Mouse (Mus musculus) 416B (cell line): ENCODE results near the gene Vapb.
"Not testable (repeated sequence)": the region's sequence is repeated elsewhere in the genome, so short reads cannot be mapped to it uniquely, and the experiment has no call there.

Source experiments
- DNase-seq: peaks from one replicate; pipeline ENCODE4 v3.0.0; 2011; ENCODE audit warnings: low read depth

The Vapb gene

GRCm38 (mm10) chr2:173737222-173737989 is at the start of gene Vapb:
TSS of gene Vapb (plus strand) at chr2:173737511.
- peak; percentile 97 for DNase-seq

DNA sequence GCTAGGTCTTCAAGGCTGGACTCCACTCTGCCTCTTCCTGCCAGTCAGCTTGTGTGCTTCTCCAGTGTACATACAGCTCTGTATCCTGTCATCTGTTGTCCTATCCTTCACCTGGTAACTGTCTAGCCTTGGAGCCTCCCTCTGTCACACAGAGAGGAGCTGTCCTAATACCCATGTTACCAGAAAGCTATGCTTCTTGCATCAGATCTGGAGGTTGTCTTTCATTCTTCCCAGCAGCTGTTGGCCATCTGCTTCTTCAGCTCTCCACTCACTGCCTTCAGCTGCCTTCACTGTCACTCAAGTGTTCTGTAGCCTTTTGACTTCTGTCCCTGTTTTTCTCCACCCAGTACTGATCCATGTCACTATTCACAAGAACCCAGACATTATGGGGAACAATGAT is 47.5 kb upstream of the Vapb start:
- DNase-seq, result no peak

- no peak for DNase-seq
These were observed 45.6 kb upstream of the Vapb start for GRCm38 (mm10) chr2:173691748-173692147.

- DNase-seq, result no peak
These were observed 44.6 kb upstream of the Vapb start for GRCm38 (mm10) chr2:173692693-173693092.

DNA sequence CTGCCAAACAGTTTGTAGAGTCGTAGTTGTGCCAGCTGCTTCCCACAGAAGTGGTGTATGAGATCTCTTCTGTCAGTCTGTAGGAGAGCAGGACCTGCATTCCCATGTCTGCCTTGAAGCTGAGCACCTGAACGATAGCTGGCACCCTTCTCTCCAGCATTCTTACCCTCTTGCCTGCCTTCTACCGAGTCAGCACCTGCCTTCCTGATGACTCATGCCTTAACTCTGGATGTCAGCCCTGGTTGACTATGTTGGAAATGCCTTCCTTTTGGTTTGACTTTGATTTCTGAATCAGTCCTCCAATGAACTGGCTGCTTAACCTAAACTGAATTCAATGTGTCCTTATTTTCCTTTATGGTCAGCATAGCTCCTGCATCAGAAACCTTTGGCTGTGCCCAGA is 38.5 kb upstream of the Vapb start:
- DNase-seq, result no peak

- DNase-seq, result no peak
These were observed 35.0 kb upstream of the Vapb start for GRCm38 (mm10) chr2:173702096-173702866.

- DNase-seq, result no peak
These were observed 34.5 kb upstream of the Vapb start for GRCm38 (mm10) chr2:173702867-173703237.

GRCm38 (mm10) chr2:173705827-173706551 is 31.3 kb upstream of the Vapb start:
- no peak for DNase-seq

DNA sequence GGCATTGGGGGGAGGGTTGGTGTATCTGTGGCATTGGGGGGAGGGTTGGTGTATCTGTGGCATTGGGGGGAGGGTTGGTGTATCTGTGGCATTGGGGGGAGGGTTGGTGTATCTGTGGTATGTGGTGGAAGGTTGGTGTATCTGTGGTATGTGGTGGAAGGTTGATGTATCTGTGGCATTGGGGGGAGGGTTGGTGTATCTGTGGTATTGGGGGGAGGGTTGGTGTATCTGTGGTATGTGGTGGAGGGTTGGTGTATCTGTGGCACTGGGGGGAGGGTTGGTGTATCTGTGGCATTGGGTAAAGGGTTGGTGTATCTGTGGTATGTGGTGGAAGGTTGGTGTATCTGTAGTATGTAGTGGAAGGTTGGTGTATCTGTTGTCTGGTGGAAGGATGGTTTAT is 29.7 kb upstream of the Vapb start:
- DNase-seq, result peak; percentile 51

GRCm38 (mm10) chr2:173710193-173710592 is 27.1 kb upstream of the Vapb start:
- DNase-seq, result no peak

DNA sequence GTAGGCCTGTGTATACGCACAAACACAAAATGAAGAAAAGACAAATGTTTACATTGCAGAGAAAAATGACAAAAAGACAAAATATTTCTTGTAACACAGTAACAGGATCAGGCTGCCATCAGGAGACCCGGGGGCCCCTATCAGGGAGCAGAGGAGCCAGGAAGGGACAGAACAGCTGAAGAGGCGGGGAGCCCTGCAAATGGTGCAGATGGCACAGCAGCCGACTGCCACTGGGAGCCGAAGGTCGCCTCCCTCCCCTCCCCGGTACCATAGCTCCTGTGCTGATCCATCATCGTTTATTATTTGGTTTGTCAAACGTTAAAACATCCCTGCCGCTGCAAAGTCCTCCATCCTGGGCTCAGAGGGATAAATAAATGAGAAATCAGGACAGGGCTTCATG is 24.7 kb upstream of the Vapb start:
- no peak for DNase-seq

- no peak for DNase-seq
These were observed 24.1 kb upstream of the Vapb start for GRCm38 (mm10) chr2:173713241-173713640.

- DNase-seq, result no peak
These were observed 22.6 kb upstream of the Vapb start for GRCm38 (mm10) chr2:173714620-173715218.

- DNase-seq, result no peak
These were observed 20.3 kb upstream of the Vapb start for GRCm38 (mm10) chr2:173716966-173717365.

DNA sequence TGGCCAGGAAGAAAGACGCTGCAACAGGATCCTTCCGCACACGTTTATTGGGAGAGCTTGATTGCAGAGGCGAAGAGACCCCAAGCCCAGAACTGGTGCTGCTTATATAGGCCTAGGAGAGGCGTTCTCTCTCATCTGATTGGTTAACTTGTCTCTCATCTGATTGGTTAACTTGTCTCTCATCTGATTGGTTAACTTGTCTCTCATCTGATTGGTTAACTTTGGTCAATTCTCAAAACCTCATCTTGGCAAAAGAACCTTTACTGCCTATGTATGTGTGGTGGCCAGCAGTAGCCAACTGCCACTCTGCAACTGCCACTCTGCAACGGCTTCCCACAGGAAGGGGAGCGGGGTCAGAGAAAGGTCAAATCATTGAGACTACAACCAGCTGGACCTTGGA is 18.2 kb upstream of the Vapb start, which contains the start of gene 1700010B08Rik:
Gene 1700010B08Rik (plus strand): TSS at position 301 of the 400 bp plus-strand sequence.
- not testable (repeated sequence) for DNase-seq

GRCm38 (mm10) chr2:173722251-173722857 is 15.0 kb upstream of the Vapb start:
- DNase-seq, result no peak

- DNase-seq, result no peak
These were observed 12.9 kb upstream of the Vapb start for GRCm38 (mm10) chr2:173724382-173724781.

GRCm38 (mm10) chr2:173724940-173725807 is 12.1 kb upstream of the Vapb start:
- no peak for DNase-seq

GRCm38 (mm10) chr2:173725819-173726218 is 11.5 kb upstream of the Vapb start:
- DNase-seq, result no peak

- no peak for DNase-seq
These were observed 6.8 kb upstream of the Vapb start for GRCm38 (mm10) chr2:173730444-173730966.

DNA sequence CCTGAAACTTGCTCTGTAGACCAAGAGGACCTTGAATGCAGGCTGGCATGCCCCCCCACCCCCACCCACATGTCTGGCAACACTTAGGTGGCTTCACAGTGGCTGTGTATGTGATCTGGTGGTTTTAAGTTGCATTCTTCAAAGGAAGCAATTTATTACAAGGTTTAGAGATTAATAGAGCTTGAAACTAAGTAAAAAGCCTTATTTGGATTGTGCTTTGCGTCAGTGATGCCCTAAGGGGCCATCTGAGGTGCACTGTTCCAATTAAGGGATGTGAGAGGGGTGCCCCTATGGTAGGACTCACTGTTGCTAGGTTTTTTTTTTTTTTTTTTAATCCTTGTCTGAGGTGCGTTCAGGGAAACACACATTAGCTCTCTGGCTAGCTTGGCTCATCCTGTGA is 2.9 kb upstream of the Vapb start:
- no peak for DNase-seq
